Mouse (Mus musculus) forebrain, embryonic 14.5 days (tissue): ENCODE results near the gene Myo5c. TPM values are rescaled to one million over a fixed set of nuclear protein-coding genes. Genes with fewer than 3 reads are reported as not detected.

ENCODE experiments used
- ATAC-seq: fragments of 200-750 bp; cut with Nextera tagmentation; 2 replicates; pipeline ENCODE4 v1.8.0; 2017; ENCODE audit warnings: mild to moderate bottlenecking, moderate library complexity
- DNase-seq: peaks from one replicate; pipeline ENCODE4 v3.0.0-alpha.2; 2015; ENCODE audit warnings: low spot score
- H3K27ac ChIP-seq: fragments of 300-500 bp; sonication (generic); 2 replicates; pipeline ENCODE4 v1.5.1; 2014; ENCODE audit warnings: low read depth, mild to moderate bottlenecking, control low read depth, low read length, moderate library complexity
- H3K27me3 ChIP-seq: fragments of 300-500 bp; sonication (generic); replicated peaks from 2 replicates; pipeline ENCODE4 v1.6.1; 2014; ENCODE audit warnings: low read length, control low read depth, mixed read lengths; ENCODE audit not compliant: control insufficient read depth, insufficient read depth
- H3K36me3 ChIP-seq: fragments of 300-500 bp; sonication (generic); 2 replicates; pipeline ENCODE4 v1.6.1; 2014; ENCODE audit warnings: low read length, control low read depth; ENCODE audit not compliant: control insufficient read depth, insufficient read depth
- H3K4me1 ChIP-seq: fragments of 300-500 bp; sonication (generic); 2 replicates; pipeline ENCODE4 v1.6.1; 2014; ENCODE audit warnings: antibody characterized with exemption, low read length, control low read depth; ENCODE audit not compliant: control insufficient read depth, insufficient read depth
- H3K4me2 ChIP-seq: fragments of 300-500 bp; sonication (generic); 2 replicates; pipeline ENCODE4 v1.6.1; 2014; ENCODE audit warnings: mild to moderate bottlenecking, control low read depth, low read length
- H3K4me3 ChIP-seq: fragments of 300-500 bp; sonication (generic); 2 replicates; pipeline ENCODE4 v1.5.1; 2014; ENCODE audit warnings: low read depth, low read length, control low read depth
- H3K9ac ChIP-seq: fragments of 300-500 bp; sonication (generic); 2 replicates; pipeline ENCODE4 v1.6.1; 2014; ENCODE audit warnings: mild to moderate bottlenecking, low read length, control low read depth, moderate library complexity
- H3K9me3 ChIP-seq: fragments of 300-500 bp; sonication (generic); replicated peaks from 2 replicates; pipeline ENCODE4 v1.6.1; 2016; ENCODE audit warnings: low read length, control low read depth, mixed read lengths; ENCODE audit not compliant: control insufficient read depth
- WGBS: fragments of 180-500 bp; shearing (Covaris S2); extraction: QIAGEN DNeasy Blood & Tissue Kit; methylation state at CpG from one replicate; pipeline ENCODE4 v1.1.7; 2014; 5-methylcytosine and 5-hydroxymethylcytosine counted together
- polyA plus RNA-seq: library from polyadenylated mRNA; unstranded; fragments of >200 nt; fragmentation: Nextera tagmentation; extraction: Ambion mirVana; gene quantifications from 2 replicates; pipeline ENCODE4 v1.2.1, GENCODE M21; 2014

The Myo5c gene
- polyA plus RNA-seq, 1 experiment from 2014 or later: 0.10 TPM

GRCm38 (mm10) chr9:75322099-75322885 is 90.5 kb downstream of the Myo5c start:
- Histone ChIP-seq H3K9ac (no peak overlapping the region), H3K4me1 (no peaks in the 10 kb centered on the region), H3K9me3 (no peaks in the 10 kb centered on the region), H3K27me3 (no peaks in the 10 kb centered on the region), H3K36me3 (peaks cover 6% of the 10 kb centered on the region; the same call in 1 of the 2 replicates), H3K4me2 (no peak overlapping the region), H3K27ac (no peak overlapping the region), H3K4me3 (no peak overlapping the region)
- no peak for ATAC-seq
- no peak for DNase-seq
- 87% methylated on average over 13 of the region's 13 CpGs for WGBS

- 93% methylated on average over 3 of the region's 3 CpGs for WGBS
- DNase-seq (no peak), ATAC-seq (no peak)
- Histone ChIP-seq H3K36me3 (peaks cover 17% of the 10 kb centered on the region; the same call in 1 of the 2 replicates), H3K4me2 (no peak overlapping the region), H3K4me3 (no peak overlapping the region), H3K27me3 (no peaks in the 10 kb centered on the region), H3K9me3 (no peaks in the 10 kb centered on the region), H3K9ac (no peak overlapping the region), H3K27ac (no peak overlapping the region), H3K4me1 (no peaks in the 10 kb centered on the region)
Measured at GRCm38 (mm10) chr9:75328047-75328446, 96.2 kb downstream of the Myo5c start.

DNA sequence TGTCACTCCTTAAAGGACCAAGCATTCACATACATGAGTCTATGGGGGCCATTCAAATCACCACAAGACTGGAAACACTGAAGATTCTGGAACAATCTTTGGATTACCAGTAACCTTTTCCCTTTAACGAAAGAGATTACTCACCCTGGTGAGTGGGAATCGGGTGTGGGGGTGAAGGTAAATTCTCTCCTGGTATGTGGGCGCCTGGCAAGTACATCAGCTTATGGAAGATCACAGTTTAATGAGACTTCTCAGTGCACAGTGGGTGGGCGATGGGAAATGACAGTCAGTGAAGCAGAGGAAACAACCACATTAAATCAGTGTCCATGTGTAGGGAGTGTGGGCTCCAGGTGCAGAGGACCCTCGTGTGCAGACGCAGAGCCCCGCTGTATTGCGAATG is 99.0 kb downstream of the Myo5c start:
- ATAC-seq (no peak), DNase-seq (no peak)
- Histone ChIP-seq H3K4me3 (no peak overlapping the region), H3K36me3 (peaks cover 27% of the 10 kb centered on the region), H3K9ac (no peak overlapping the region), H3K4me1 (no peaks in the 10 kb centered on the region), H3K27ac (no peak overlapping the region), H3K4me2 (no peak overlapping the region), H3K9me3 (no peaks in the 10 kb centered on the region), H3K27me3 (no peaks in the 10 kb centered on the region)
- WGBS: 91% methylated on average over 8 of the region's 8 CpGs

DNA sequence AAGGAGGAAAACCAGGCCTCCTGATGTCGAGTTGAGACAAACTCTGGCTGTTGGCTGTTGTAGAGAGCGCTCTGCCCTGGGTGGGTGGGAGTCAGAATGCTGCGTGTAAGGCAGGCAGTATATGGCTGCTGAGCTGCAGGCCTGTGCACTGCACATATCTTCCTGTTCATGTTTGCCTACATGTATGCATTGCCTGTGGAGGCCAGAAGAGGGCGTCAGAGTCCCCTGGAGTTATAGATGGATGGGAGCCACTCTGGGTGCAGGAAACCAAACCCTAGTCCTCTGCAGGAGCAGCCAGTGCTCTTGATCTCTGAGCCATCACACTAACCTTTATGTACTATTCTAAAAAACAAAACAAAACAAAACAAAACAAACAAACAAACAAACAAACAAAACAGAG is 102.6 kb downstream of the Myo5c start:
- no peak overlapping the region for H3K27ac ChIP-seq
- no peak overlapping the region for H3K4me2 ChIP-seq
- DNase-seq (no peak), ATAC-seq (no peak)
- H3K36me3 ChIP-seq: peaks cover 64% of the 10 kb centered on the region
- 84% methylated on average over 4 of the region's 4 CpGs for WGBS
- H3K9ac ChIP-seq: no peak overlapping the region
- H3K9me3 ChIP-seq: no peaks in the 10 kb centered on the region
- no peak overlapping the region for H3K4me3 ChIP-seq
- no peaks in the 10 kb centered on the region for H3K27me3 ChIP-seq
- no peaks in the 10 kb centered on the region for H3K4me1 ChIP-seq

DNA sequence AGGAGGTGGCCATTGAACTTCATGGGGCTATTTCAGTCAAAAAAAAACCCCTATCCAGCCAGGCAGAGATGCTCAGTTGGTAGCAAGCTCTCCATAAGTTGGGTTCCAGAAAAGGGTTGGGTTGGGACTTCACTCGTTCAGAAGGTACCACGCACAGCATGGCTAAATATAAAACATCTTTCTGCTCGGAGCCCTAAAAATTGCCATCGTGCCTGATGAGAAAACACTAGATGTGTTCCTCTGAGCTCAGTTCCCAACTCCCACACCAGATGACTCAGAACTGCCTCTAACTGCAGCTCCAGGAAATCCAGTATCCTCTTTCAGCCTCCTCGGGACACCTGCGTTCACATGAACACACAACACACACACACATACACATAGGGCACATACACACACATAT is 106.2 kb downstream of the Myo5c start:
- no peaks in the 10 kb centered on the region for H3K27me3 ChIP-seq
- H3K27ac ChIP-seq: no peak overlapping the region
- WGBS: 96% methylated on average over 6 of the region's 6 CpGs
- DNase-seq (no peak), ATAC-seq (no peak)
- no peaks in the 10 kb centered on the region for H3K4me1 ChIP-seq
- H3K36me3 ChIP-seq: peaks cover 64% of the 10 kb centered on the region
- H3K4me3 ChIP-seq: no peak overlapping the region
- H3K9ac ChIP-seq: no peak overlapping the region
- no peak overlapping the region for H3K4me2 ChIP-seq
- no peaks in the 10 kb centered on the region for H3K9me3 ChIP-seq

DNA sequence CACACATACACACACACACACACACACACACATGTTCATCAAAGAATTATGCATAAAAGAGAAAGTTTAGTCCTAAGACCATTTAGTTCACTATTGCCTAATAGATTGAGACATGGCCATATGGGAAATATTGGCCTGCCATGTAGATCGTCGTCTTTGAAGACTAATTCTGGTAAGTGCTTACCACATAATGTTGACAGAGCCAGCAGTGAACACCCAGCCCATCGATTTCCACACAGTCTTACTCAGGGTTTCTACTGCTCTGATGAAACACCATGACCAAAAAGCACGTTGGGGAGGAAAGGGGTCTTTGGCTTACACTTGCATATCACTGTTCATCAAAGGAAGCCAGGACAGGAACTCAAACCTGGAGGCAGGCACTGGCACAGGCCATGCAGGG is 110.6 kb downstream of the Myo5c start:
- no peak overlapping the region for H3K9ac ChIP-seq
- H3K4me2 ChIP-seq: no peak overlapping the region
- no peaks in the 10 kb centered on the region for H3K27me3 ChIP-seq
- 87% methylated on average over 4 of the region's 4 CpGs for WGBS
- no peaks in the 10 kb centered on the region for H3K4me1 ChIP-seq
- H3K9me3 ChIP-seq: no peaks in the 10 kb centered on the region
- no peak overlapping the region for H3K4me3 ChIP-seq
- H3K27ac ChIP-seq: no peak overlapping the region
- no peak for ATAC-seq
- peaks cover 65% of the 10 kb centered on the region for H3K36me3 ChIP-seq
- DNase-seq: no peak

DNA sequence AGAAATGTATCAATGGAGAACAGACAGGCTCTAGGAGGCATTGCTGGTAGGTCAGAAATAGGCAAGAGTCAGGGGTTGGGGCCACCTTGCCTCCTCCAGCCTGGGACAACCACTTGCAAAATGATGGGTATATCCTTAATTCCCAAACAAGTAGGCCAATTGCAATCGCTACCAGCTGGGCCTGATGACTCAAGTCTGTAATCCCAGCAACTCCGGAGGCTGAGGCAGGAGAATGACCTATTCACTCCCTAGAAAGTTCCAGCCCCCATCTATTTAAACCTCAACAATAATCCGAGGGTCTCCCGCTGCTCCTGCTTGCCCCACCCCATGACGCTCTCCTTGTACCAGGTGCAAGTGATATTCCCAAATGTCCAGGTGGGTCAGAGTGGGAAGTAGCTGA is 115.6 kb downstream of the Myo5c start, which contains the start of gene Bcl2l10:
TSS of gene Bcl2l10 (plus strand) at position 301 of the 400 bp plus-strand sequence.
- ATAC-seq (no peak), DNase-seq (no peak)
- Histone ChIP-seq H3K4me3 (no peak within 1 kb of the TSS), H3K27me3 (no peaks in the 10 kb centered on the region), H3K4me2 (no peak within 1 kb of the TSS), H3K9ac (no peak within 1 kb of the TSS), H3K36me3 (peaks cover 34% of the 10 kb centered on the region), H3K9me3 (no peaks in the 10 kb centered on the region), H3K27ac (no peak within 1 kb of the TSS), H3K4me1 (no peaks in the 10 kb centered on the region)
- WGBS: 87% methylated on average over 5 of the region's 5 CpGs

GRCm38 (mm10) chr9:75348066-75348465 is 116.2 kb downstream of the Myo5c start:
- H3K4me3 ChIP-seq: no peak overlapping the region
- 96% methylated on average over 17 of the region's 17 CpGs for WGBS
- H3K4me2 ChIP-seq: no peak overlapping the region

GRCm38 (mm10) chr9:75348641-75349040 is 116.8 kb downstream of the Myo5c start:
- Histone ChIP-seq H3K4me2 (no peak overlapping the region), H3K9me3 (no peaks in the 10 kb centered on the region), H3K4me1 (no peaks in the 10 kb centered on the region), H3K4me3 (no peak overlapping the region), H3K27ac (no peak overlapping the region), H3K27me3 (no peaks in the 10 kb centered on the region), H3K9ac (no peak overlapping the region), H3K36me3 (peaks cover 31% of the 10 kb centered on the region)
- 8% methylated on average over 3 of the region's 3 CpGs for WGBS
- DNase-seq: no peak
- no peak for ATAC-seq

More at GRCm38 (mm10) chr9:75348066-75348465, 116.2 kb downstream of the Myo5c start:
- no peaks in the 10 kb centered on the region for H3K27me3 ChIP-seq
- DNase-seq: no peak
- no peak for ATAC-seq
- no peak overlapping the region for H3K9ac ChIP-seq
- no peak overlapping the region for H3K27ac ChIP-seq
- H3K9me3 ChIP-seq: no peaks in the 10 kb centered on the region
- H3K4me1 ChIP-seq: no peaks in the 10 kb centered on the region
- peaks cover 34% of the 10 kb centered on the region for H3K36me3 ChIP-seq
